Mouse (Mus musculus): ENCODE measurements around the gene Ric3. TPM values are rescaled to one million over a fixed set of nuclear protein-coding genes. Genes with fewer than 3 reads are reported as not detected.

The Ric3 gene
- polyA plus RNA-seq, 1 experiment from 2014 or later: 0.47 TPM

GRCm38 (mm10) chr7:109031331-109031730, 51.8 kb downstream of the Ric3 start:
- Histone ChIP-seq H3K4me1 (ENCODE audit: control insufficient read depth, low read depth, low read length) (no peaks in the 10 kb centered on the region), H3K4me2 (ENCODE audit: low read depth, low read length) (no peak overlapping the region), H3K9me3 (replicated peaks; ENCODE audit: control insufficient read depth, low read length) (no peaks in the 10 kb centered on the region), H3K27ac (ENCODE audit: low read length) (no peak overlapping the region), H3K36me3 (ENCODE audit: control insufficient read depth, insufficient read depth) (no peaks in the 10 kb centered on the region), H3K9ac (ENCODE audit: low read depth, low read length) (no peak overlapping the region), H3K4me3 (ENCODE audit: low read depth, low read length) (no peak overlapping the region), H3K27me3 (ENCODE audit: control insufficient read depth, insufficient read depth, low read depth, low read length) (no peaks in the 10 kb centered on the region)
- ATAC-seq (ENCODE audit: low read depth): no peak
- WGBS (ENCODE audit: insufficient replicate concordance): 39% methylated on average over 3 of the region's 3 CpGs

- no peak overlapping the region for H3K27ac ChIP-seq (ENCODE audit: low read length)
- 50% methylated on average over 6 of the region's 6 CpGs for WGBS (ENCODE audit: insufficient replicate concordance)
- H3K4me3 ChIP-seq (ENCODE audit: low read depth, low read length): no peak overlapping the region
- H3K4me2 ChIP-seq (ENCODE audit: low read depth, low read length): no peak overlapping the region
- H3K9ac ChIP-seq (ENCODE audit: low read depth, low read length): no peak overlapping the region
- H3K9me3 ChIP-seq (replicated peaks; ENCODE audit: control insufficient read depth, low read length): no peaks in the 10 kb centered on the region
- no peaks in the 10 kb centered on the region for H3K36me3 ChIP-seq (ENCODE audit: control insufficient read depth, insufficient read depth)
- H3K27me3 ChIP-seq (ENCODE audit: control insufficient read depth, insufficient read depth, low read depth, low read length): no peaks in the 10 kb centered on the region
- H3K4me1 ChIP-seq (ENCODE audit: control insufficient read depth, low read depth, low read length): no peaks in the 10 kb centered on the region
- no peak for ATAC-seq (ENCODE audit: low read depth)
These were observed 53.1 kb downstream of the Ric3 start for GRCm38 (mm10) chr7:109029961-109030465.

- no peak for ATAC-seq (ENCODE audit: low read depth)
- Histone ChIP-seq H3K4me3 (ENCODE audit: low read depth, low read length) (no peak overlapping the region), H3K36me3 (ENCODE audit: control insufficient read depth, insufficient read depth) (no peaks in the 10 kb centered on the region), H3K4me1 (ENCODE audit: control insufficient read depth, low read depth, low read length) (no peaks in the 10 kb centered on the region), H3K9ac (ENCODE audit: low read depth, low read length) (no peak overlapping the region), H3K9me3 (replicated peaks; ENCODE audit: control insufficient read depth, low read length) (no peaks in the 10 kb centered on the region), H3K27me3 (ENCODE audit: control insufficient read depth, insufficient read depth, low read depth, low read length) (no peaks in the 10 kb centered on the region), H3K4me2 (ENCODE audit: low read depth, low read length) (no peak overlapping the region), H3K27ac (ENCODE audit: low read length) (no peak overlapping the region)
- 25% methylated on average over 6 of the region's 6 CpGs for WGBS (ENCODE audit: insufficient replicate concordance)
These were observed 54.9 kb downstream of the Ric3 start for GRCm38 (mm10) chr7:109028204-109028603.

- Histone ChIP-seq H3K9me3 (replicated peaks; ENCODE audit: control insufficient read depth, low read length) (no peaks in the 10 kb centered on the region), H3K36me3 (ENCODE audit: control insufficient read depth, insufficient read depth) (no peaks in the 10 kb centered on the region), H3K4me2 (ENCODE audit: low read depth, low read length) (no peak overlapping the region), H3K9ac (ENCODE audit: low read depth, low read length) (no peak overlapping the region), H3K27me3 (ENCODE audit: control insufficient read depth, insufficient read depth, low read depth, low read length) (no peaks in the 10 kb centered on the region), H3K4me1 (ENCODE audit: control insufficient read depth, low read depth, low read length) (no peaks in the 10 kb centered on the region), H3K27ac (ENCODE audit: low read length) (no peak overlapping the region), H3K4me3 (ENCODE audit: low read depth, low read length) (no peak overlapping the region)
- no peak for ATAC-seq (ENCODE audit: low read depth)
- WGBS (ENCODE audit: insufficient replicate concordance): 80% methylated on average over 7 of the region's 7 CpGs
These were observed 55.4 kb downstream of the Ric3 start for GRCm38 (mm10) chr7:109027721-109028120.

GRCm38 (mm10) chr7:109026976-109027375, 56.2 kb downstream of the Ric3 start:
- H3K4me1 ChIP-seq (ENCODE audit: control insufficient read depth, low read depth, low read length): no peaks in the 10 kb centered on the region
- WGBS (ENCODE audit: insufficient replicate concordance): 62% methylated on average over 9 of the region's 9 CpGs
- H3K4me2 ChIP-seq (ENCODE audit: low read depth, low read length): no peak overlapping the region
- no peaks in the 10 kb centered on the region for H3K27me3 ChIP-seq (ENCODE audit: control insufficient read depth, insufficient read depth, low read depth, low read length)
- no peak overlapping the region for H3K4me3 ChIP-seq (ENCODE audit: low read depth, low read length)
- no peak overlapping the region for H3K9ac ChIP-seq (ENCODE audit: low read depth, low read length)
- no peaks in the 10 kb centered on the region for H3K36me3 ChIP-seq (ENCODE audit: control insufficient read depth, insufficient read depth)
- no peak for ATAC-seq (ENCODE audit: low read depth)
- no peaks in the 10 kb centered on the region for H3K9me3 ChIP-seq (replicated peaks; ENCODE audit: control insufficient read depth, low read length)
- no peak overlapping the region for H3K27ac ChIP-seq (ENCODE audit: low read length)

DNA sequence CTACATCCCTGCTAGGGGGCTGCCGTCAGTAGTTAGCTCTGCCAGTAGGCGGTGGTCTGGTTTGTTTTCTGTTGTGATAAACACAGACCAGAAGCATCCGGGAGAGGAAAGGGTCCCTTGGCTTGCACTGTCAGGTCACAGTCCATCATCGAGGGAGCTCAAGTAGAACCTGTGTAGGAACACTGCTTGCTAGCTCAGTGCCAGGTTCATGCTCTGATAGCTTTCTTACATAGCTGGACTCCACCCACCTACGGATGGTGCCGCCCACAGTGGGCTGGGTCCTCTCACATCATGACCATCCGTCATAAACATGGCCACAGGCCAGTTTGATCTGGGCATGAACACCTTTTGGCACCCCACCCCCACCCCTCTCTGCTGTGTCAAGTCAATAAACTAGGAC, 57.4 kb downstream of the Ric3 start:
- no peak overlapping the region for H3K4me3 ChIP-seq (ENCODE audit: low read depth, low read length)
- 66% methylated on average over 7 of the region's 7 CpGs for WGBS (ENCODE audit: insufficient replicate concordance)
- H3K36me3 ChIP-seq (ENCODE audit: control insufficient read depth, insufficient read depth): no peaks in the 10 kb centered on the region
- H3K4me1 ChIP-seq (ENCODE audit: control insufficient read depth, low read depth, low read length): no peaks in the 10 kb centered on the region
- H3K27ac ChIP-seq (ENCODE audit: low read length): no peak overlapping the region
- ATAC-seq (ENCODE audit: low read depth): no peak
- H3K27me3 ChIP-seq (ENCODE audit: control insufficient read depth, insufficient read depth, low read depth, low read length): no peaks in the 10 kb centered on the region
- no peaks in the 10 kb centered on the region for H3K9me3 ChIP-seq (replicated peaks; ENCODE audit: control insufficient read depth, low read length)
- H3K9ac ChIP-seq (ENCODE audit: low read depth, low read length): no peak overlapping the region
- no peak overlapping the region for H3K4me2 ChIP-seq (ENCODE audit: low read depth, low read length)

DNA sequence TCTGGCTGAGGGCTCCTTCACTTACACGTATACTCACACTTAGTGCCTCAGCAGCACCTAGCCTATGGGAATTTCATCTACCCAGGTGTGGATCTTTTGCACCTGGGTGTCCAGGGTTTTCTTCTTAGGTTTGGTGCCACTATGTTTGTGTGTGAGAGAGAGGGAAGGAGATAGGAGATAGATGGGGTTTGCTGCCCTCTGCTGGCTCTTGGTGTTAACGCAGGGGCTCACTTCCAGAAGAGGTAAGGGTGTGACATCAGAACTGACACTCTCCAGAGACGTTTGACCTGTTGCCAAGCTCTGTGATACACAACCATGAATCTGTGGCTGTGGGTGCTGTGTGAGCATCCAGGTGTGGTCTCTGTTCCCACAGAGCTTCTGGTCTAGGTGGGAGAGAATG, 61.7 kb downstream of the Ric3 start:
- Histone ChIP-seq H3K9ac (ENCODE audit: low read depth, low read length) (no peak overlapping the region), H3K9me3 (replicated peaks; ENCODE audit: control insufficient read depth, low read length) (no peaks in the 10 kb centered on the region), H3K36me3 (ENCODE audit: control insufficient read depth, insufficient read depth) (no peaks in the 10 kb centered on the region), H3K4me1 (ENCODE audit: control insufficient read depth, low read depth, low read length) (no peaks in the 10 kb centered on the region), H3K27me3 (ENCODE audit: control insufficient read depth, insufficient read depth, low read depth, low read length) (no peaks in the 10 kb centered on the region), H3K27ac (ENCODE audit: low read length) (no peak overlapping the region), H3K4me3 (ENCODE audit: low read depth, low read length) (no peak overlapping the region), H3K4me2 (ENCODE audit: low read depth, low read length) (no peak overlapping the region)
- no peak for ATAC-seq (ENCODE audit: low read depth)
- WGBS (ENCODE audit: insufficient replicate concordance): 10% methylated on average over 3 of the region's 3 CpGs

GRCm38 (mm10) chr7:109019243-109019642, 63.9 kb downstream of the Ric3 start:
- H3K4me2 ChIP-seq (ENCODE audit: low read depth, low read length): no peak overlapping the region
- no peaks in the 10 kb centered on the region for H3K9me3 ChIP-seq (replicated peaks; ENCODE audit: control insufficient read depth, low read length)
- no peak for ATAC-seq (ENCODE audit: low read depth)
- no peaks in the 10 kb centered on the region for H3K36me3 ChIP-seq (ENCODE audit: control insufficient read depth, insufficient read depth)
- no peaks in the 10 kb centered on the region for H3K27me3 ChIP-seq (ENCODE audit: control insufficient read depth, insufficient read depth, low read depth, low read length)
- H3K9ac ChIP-seq (ENCODE audit: low read depth, low read length): no peak overlapping the region
- 73% methylated on average over 7 of the region's 7 CpGs for WGBS (ENCODE audit: insufficient replicate concordance)
- H3K4me3 ChIP-seq (ENCODE audit: low read depth, low read length): no peak overlapping the region
- H3K27ac ChIP-seq (ENCODE audit: low read length): no peak overlapping the region
- H3K4me1 ChIP-seq (ENCODE audit: control insufficient read depth, low read depth, low read length): no peaks in the 10 kb centered on the region

GRCm38 (mm10) chr7:109016378-109016923, 66.7 kb downstream of the Ric3 start:
- 44% methylated on average over 5 of the region's 5 CpGs for whole genome bisulfite sequencing (ENCODE audit: insufficient replicate concordance)

More at GRCm38 (mm10) chr7:109016378-109016923, 66.7 kb downstream of the Ric3 start:
- Histone ChIP-seq H3K9me3 (replicated peaks; ENCODE audit: control insufficient read depth, low read length) (no peaks in the 10 kb centered on the region), H3K9ac (ENCODE audit: low read depth, low read length) (no peak overlapping the region), H3K36me3 (ENCODE audit: control insufficient read depth, insufficient read depth) (no peaks in the 10 kb centered on the region), H3K27ac (ENCODE audit: low read length) (no peak overlapping the region), H3K4me1 (ENCODE audit: control insufficient read depth, low read depth, low read length) (no peaks in the 10 kb centered on the region), H3K4me3 (ENCODE audit: low read depth, low read length) (no peak overlapping the region), H3K27me3 (ENCODE audit: control insufficient read depth, insufficient read depth, low read depth, low read length) (peaks cover 12% of the 10 kb centered on the region), H3K4me2 (ENCODE audit: low read depth, low read length) (no peak overlapping the region)
- ATAC-seq (ENCODE audit: low read depth): no peak
